Mouse (Mus musculus): ENCODE measurements at regions not wholly inside any gene's neighbourhood (a gene's known extent, or its start where the extent isn't known, plus 50 kb on each side); places are given as distances from the start of the nearest gene placed in this dataset.

DNA sequence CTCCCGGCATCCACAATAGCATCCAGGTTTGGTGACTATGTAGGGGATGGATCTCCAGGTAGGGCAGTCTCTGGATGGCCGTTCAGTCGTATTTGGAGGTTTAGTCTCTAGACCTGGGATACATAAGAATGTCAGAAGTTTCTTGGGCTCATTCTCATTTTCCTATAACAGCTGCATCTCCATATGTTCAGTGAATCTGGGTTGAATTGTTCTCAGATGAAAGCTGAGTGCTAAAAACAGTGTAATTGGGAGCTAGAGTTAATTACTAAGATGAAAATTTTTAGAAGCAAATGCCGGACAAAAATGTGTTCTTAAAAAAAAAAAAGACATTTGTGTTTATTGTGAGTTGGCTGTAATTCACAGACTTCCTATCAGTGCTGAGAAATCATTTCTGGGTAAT lies 57.3 kb upstream of the Myo16 start:
- no peak overlapping the region for H3K4me3 ChIP-seq
- 76% methylated on average over 4 of the region's 4 CpGs for WGBS
- no peaks in the 10 kb centered on the region for H3K9me3 ChIP-seq
- no peaks in the 10 kb centered on the region for H3K27me3 ChIP-seq
- no peaks in the 10 kb centered on the region for H3K36me3 ChIP-seq
- H3K4me2 ChIP-seq, result no peak overlapping the region
- ATAC-seq (ENCODE audit: low read depth), result no peak
- no peak overlapping the region for H3K9ac ChIP-seq
- H3K27ac ChIP-seq (replicated peaks), result no peak overlapping the region
- H3K4me1 ChIP-seq (replicated peaks), result peaks cover 15% of the 10 kb centered on the region

DNA sequence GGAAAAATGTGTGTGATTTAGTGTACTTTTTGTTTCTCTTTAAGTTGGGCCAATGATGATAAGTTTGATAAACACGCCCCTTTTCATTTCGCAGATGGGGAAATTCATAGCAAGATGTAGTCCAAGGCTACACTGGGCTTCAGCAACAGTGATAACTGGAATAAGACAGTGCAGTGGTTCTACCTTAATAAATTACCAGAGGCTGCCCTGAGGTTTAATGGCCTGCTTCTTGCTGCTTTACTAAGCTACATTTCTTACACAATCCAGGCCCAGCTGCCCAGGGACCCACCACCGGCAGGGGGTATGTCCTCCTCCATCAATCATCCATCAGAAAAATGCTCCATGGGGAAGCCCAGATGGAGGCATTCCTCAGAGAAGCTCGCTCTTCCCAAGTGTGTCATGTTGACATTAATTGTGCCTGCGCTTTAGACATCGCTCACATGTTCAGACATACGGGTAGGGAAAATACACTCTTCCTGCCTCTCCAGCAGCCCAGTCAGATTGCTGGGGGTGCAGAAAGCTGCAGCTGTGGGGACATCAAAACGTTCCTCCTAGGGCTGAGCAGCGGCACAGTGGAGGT lies 56.7 kb upstream of the Myo16 start:
- no peaks in the 10 kb centered on the region for H3K27me3 ChIP-seq
- no peak overlapping the region for H3K4me2 ChIP-seq
- H3K9me3 ChIP-seq, result no peaks in the 10 kb centered on the region
- H3K4me1 ChIP-seq (replicated peaks), result peaks cover 15% of the 10 kb centered on the region
- H3K4me3 ChIP-seq, result no peak overlapping the region
- H3K36me3 ChIP-seq, result no peaks in the 10 kb centered on the region
- ATAC-seq (ENCODE audit: low read depth), result peak; percentile 65
- WGBS, result 41% methylated on average over 9 of the region's 9 CpGs
- peak overlapping the region; percentile 49 for H3K27ac ChIP-seq (replicated peaks)
- H3K9ac ChIP-seq, result no peak overlapping the region
